ENCODE assay signal across 9 mouse cellular contexts in genomic region chr10:70138150-70138549, GRCm38 (mm10). TPM values are rescaled to one million over a fixed set of nuclear protein-coding genes. Genes with fewer than 3 reads are reported as not detected.
DNase-seq lines count a peak whose midpoint lies in the region; ATAC-seq and TF ChIP-seq lines count a peak whose summit lies in the region.
"Had no signal": no experiment of that assay in that cellular context is flagged by ENCODE, and none has a peak within 500 bp of the region (broad histone marks: within the 10 kb centered on the region; RNA-seq: fewer than 3 reads in every experiment).

No protein-coding gene starts in this region.

- H3K27me3 ChIP-seq in intestine, postnatal 0 days (replicated peaks; ENCODE audit: control insufficient read depth, insufficient read depth, low read length): no peaks in the 10 kb centered on the region
- H3K27me3 ChIP-seq in intestine, embryonic 15.5 days (replicated peaks): no peaks in the 10 kb centered on the region
- no peaks in the 10 kb centered on the region for H3K27me3 ChIP-seq in splenic B cell, adult 2 months (ENCODE audit: control insufficient read depth, insufficient read depth, low read length, poor library complexity, severe bottlenecking)

- H3K4me3 ChIP-seq in intestine, postnatal 0 days (ENCODE audit: low read depth, low read length): no peak overlapping the region
- no peak overlapping the region for H3K4me3 ChIP-seq in intestine, embryonic 15.5 days (replicated peaks)

- peak; percentile 35; the same call in 1 of the 2 replicates for ATAC-seq in intestine, postnatal 0 days
- no peak; the same call in 1 of the 2 replicates for ATAC-seq in intestine, embryonic 15.5 days

- no peaks in the 10 kb centered on the region for H3K9me3 ChIP-seq in intestine, postnatal 0 days (ENCODE audit: control insufficient read depth)
- no peaks in the 10 kb centered on the region for H3K9me3 ChIP-seq in intestine, embryonic 15.5 days

- no peak overlapping the region for H3K9ac ChIP-seq in intestine, postnatal 0 days (ENCODE audit: low read depth, low read length)
- H3K9ac ChIP-seq in intestine, embryonic 15.5 days: no peak overlapping the region

- no peak overlapping the region for H3K27ac ChIP-seq in intestine, postnatal 0 days (ENCODE audit: low read depth, low read length)
- no peak overlapping the region for H3K27ac ChIP-seq in intestine, embryonic 15.5 days

- H3K4me1 ChIP-seq in intestine, postnatal 0 days (replicated peaks; ENCODE audit: control insufficient read depth, insufficient read depth, low read length): peaks cover under 1% of the 10 kb centered on the region; the same call in 1 of the 2 replicates
- peaks cover 10% of the 10 kb centered on the region for H3K4me1 ChIP-seq in intestine, embryonic 15.5 days (replicated peaks)

- H3K36me3 ChIP-seq in intestine, postnatal 0 days (ENCODE audit: control insufficient read depth, insufficient read depth): peaks cover 7% of the 10 kb centered on the region
- H3K36me3 ChIP-seq in intestine, embryonic 15.5 days: peaks cover 6% of the 10 kb centered on the region; the same call in 1 of the 2 replicates
- no peaks in the 10 kb centered on the region for H3K36me3 ChIP-seq in splenic B cell, adult 2 months (ENCODE audit: control insufficient read depth, insufficient read depth, low read length, poor library complexity, severe bottlenecking)

- no peak for TF ChIP-seq CTCF in intestine, postnatal 0 days (IDR thresholded peaks at IDR 0.05; ENCODE audit: low read depth)

- WGBS in intestine, postnatal 0 days: 56% methylated on average over 8 of the region's 8 CpGs
- 58% methylated on average over 8 of the region's 8 CpGs for WGBS in intestine, embryonic 15.5 days

- H3K4me2 ChIP-seq in intestine, postnatal 0 days (replicated peaks; ENCODE audit: low read depth): no peak overlapping the region
- H3K4me2 ChIP-seq in intestine, embryonic 15.5 days (replicated peaks): no peak overlapping the region

- peak; percentile 84 for DNase-seq in R1 (ENCODE audit: low read depth, low spot score)
- DNase-seq in induced T-regulatory cell, adult 2 months (ENCODE audit: low read depth): peak; percentile 40
- DNase-seq in splenic B cell, adult 2 months (ENCODE audit: low read depth, low spot score): peak; percentile 22
- no peak for DNase-seq in T-cell, adult 2 months (ENCODE audit: low spot score)
- no peak for DNase-seq in urinary bladder, adult 18-20 months (ENCODE audit: low spot score in 2 of 2)
- no peak for DNase-seq in kidney, adult 18-20 months
- DNase-seq: thymus, postnatal 14 days had no signal

RNA-seq across cellular contexts. Expression of gene Ccdc6, which starts 41.2 kb away (rescaled TPM):
- polyA plus RNA-seq in intestine, postnatal 0 days (2015; fragmentation: Nextera tagmentation; extraction: Ambion mirVana): 8.7 and 10.0 TPM in 2 replicates
- polyA plus RNA-seq in intestine, embryonic 15.5 days (2015; fragmentation: Nextera tagmentation; extraction: Ambion mirVana): 13.5 and 14.0 TPM in 2 replicates

Comparison
In these comparisons a context has a peak if more than half of its experiments do, and no peak if none do; other contexts are left out.
1. DNase-seq: peak in R1 (single experiment), induced T-regulatory cell, adult 2 months (single experiment) and splenic B cell, adult 2 months (single experiment); none in T-cell, adult 2 months (single experiment), urinary bladder, adult 18-20 months (0 of 2) and kidney, adult 18-20 months (single experiment).